Mouse (Mus musculus): Measurements from ENCODE around the gene Tsnax. TPM values are rescaled to one million over a fixed set of nuclear protein-coding genes. Genes with fewer than 3 reads are reported as not detected.

The Tsnax gene
- polyA plus RNA-seq, 1 experiment: 36.9 TPM

DNA sequence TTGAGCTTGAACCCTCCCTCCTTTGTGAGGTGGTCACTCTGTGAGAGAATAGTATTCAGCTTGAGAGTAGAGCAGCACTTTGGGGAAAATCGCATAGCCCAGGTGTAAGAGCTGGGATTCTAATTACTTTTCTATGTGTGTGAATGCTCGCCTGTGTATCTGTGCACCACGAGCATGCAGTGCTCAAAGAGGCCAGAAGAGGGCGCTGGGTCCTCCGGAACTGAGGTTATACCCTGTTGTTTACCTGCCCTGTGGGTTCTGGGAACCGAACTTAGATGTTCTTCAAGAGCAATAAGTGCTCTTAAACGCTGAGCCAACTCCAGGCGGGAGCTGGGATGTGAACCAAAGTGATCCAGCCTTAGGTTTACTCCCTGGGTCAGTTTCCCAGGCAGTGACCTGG is 32.0 kb upstream of the Tsnax start:
- no peak for TF ChIP-seq CTCF (IDR thresholded peaks at IDR 0.05; ENCODE audit: low read depth, low read length)
- TF ChIP-seq POLR2A (IDR thresholded peaks at IDR 0.05; ENCODE audit: borderline replicate concordance, low read depth, low read length): no peak
- no peak overlapping the region for H3K27ac ChIP-seq (ENCODE audit: insufficient read depth, low read depth, low read length)
- H3K4me3 ChIP-seq (ENCODE audit: insufficient read depth, low read length): no peak overlapping the region
- H3K4me1 ChIP-seq (ENCODE audit: control insufficient read depth, insufficient read depth, low read length): no peaks in the 10 kb centered on the region

- TF ChIP-seq POLR2A (IDR thresholded peaks at IDR 0.05; ENCODE audit: borderline replicate concordance, low read depth, low read length) (no peak), CTCF (IDR thresholded peaks at IDR 0.05; ENCODE audit: low read depth, low read length) (no peak)
- H3K4me1 ChIP-seq (ENCODE audit: control insufficient read depth, insufficient read depth, low read length): no peaks in the 10 kb centered on the region
- no peak overlapping the region for H3K4me3 ChIP-seq (ENCODE audit: insufficient read depth, low read length)
- no peak overlapping the region for H3K27ac ChIP-seq (ENCODE audit: insufficient read depth, low read depth, low read length)
These were observed 21.7 kb upstream of the Tsnax start for GRCm38 (mm10) chr8:124990923-124991667.

GRCm38 (mm10) chr8:124991668-124991926 is 21.2 kb upstream of the Tsnax start:
- Histone ChIP-seq H3K4me1 (ENCODE audit: control insufficient read depth, insufficient read depth, low read length) (no peaks in the 10 kb centered on the region), H3K4me3 (ENCODE audit: insufficient read depth, low read length) (no peak overlapping the region), H3K27ac (ENCODE audit: insufficient read depth, low read depth, low read length) (no peak overlapping the region)
- no peak for TF ChIP-seq POLR2A (IDR thresholded peaks at IDR 0.05; ENCODE audit: borderline replicate concordance, low read depth, low read length)

- Histone ChIP-seq H3K27ac (ENCODE audit: insufficient read depth, low read depth, low read length) (no peak overlapping the region), H3K4me1 (ENCODE audit: control insufficient read depth, insufficient read depth, low read length) (no peaks in the 10 kb centered on the region), H3K4me3 (ENCODE audit: insufficient read depth, low read length) (no peak overlapping the region)
- TF ChIP-seq POLR2A (IDR thresholded peaks at IDR 0.05; ENCODE audit: borderline replicate concordance, low read depth, low read length) (no peak), CTCF (IDR thresholded peaks at IDR 0.05; ENCODE audit: low read depth, low read length) (no peak)
These were observed 17.0 kb upstream of the Tsnax start for GRCm38 (mm10) chr8:124995776-124996175.

- no peak overlapping the region for H3K27ac ChIP-seq (ENCODE audit: insufficient read depth, low read depth, low read length)
- no peaks in the 10 kb centered on the region for H3K4me1 ChIP-seq (ENCODE audit: control insufficient read depth, insufficient read depth, low read length)
- H3K4me3 ChIP-seq (ENCODE audit: insufficient read depth, low read length): no peak overlapping the region
- TF ChIP-seq CTCF (IDR thresholded peaks at IDR 0.05; ENCODE audit: low read depth, low read length): no peak
- no peak for TF ChIP-seq POLR2A (IDR thresholded peaks at IDR 0.05; ENCODE audit: borderline replicate concordance, low read depth, low read length)
These were observed 11.3 kb downstream of the Tsnax start for GRCm38 (mm10) chr8:125024085-125024484.

DNA sequence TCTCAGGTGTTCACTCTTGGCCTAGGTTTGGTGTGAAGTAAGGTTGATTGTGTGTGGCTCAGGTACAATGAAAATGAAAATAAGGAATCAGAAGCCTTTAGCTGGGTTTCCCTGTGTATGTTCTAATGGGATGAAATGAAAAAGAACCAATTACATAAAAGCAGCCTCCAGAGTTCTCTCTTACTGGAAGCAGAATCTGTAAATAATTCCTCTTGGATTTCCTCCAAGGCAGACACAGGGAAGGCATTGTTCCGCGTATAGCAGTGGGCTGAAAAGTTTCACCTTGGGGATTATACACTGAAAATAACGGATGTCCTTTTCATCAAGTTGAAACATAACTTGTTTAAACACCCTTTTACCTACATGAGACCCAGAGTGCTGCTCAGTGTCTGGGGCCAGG is 14.4 kb downstream of the Tsnax start:
- Histone ChIP-seq H3K4me1 (ENCODE audit: control insufficient read depth, insufficient read depth, low read length) (no peaks in the 10 kb centered on the region), H3K4me3 (ENCODE audit: insufficient read depth, low read length) (no peak overlapping the region), H3K27ac (ENCODE audit: insufficient read depth, low read depth, low read length) (no peak overlapping the region)
- TF ChIP-seq POLR2A (IDR thresholded peaks at IDR 0.05; ENCODE audit: borderline replicate concordance, low read depth, low read length) (no peak), CTCF (IDR thresholded peaks at IDR 0.05; ENCODE audit: low read depth, low read length) (no peak)

- Histone ChIP-seq H3K4me3 (ENCODE audit: insufficient read depth, low read length) (no peak overlapping the region), H3K4me1 (ENCODE audit: control insufficient read depth, insufficient read depth, low read length) (no peaks in the 10 kb centered on the region), H3K27ac (ENCODE audit: insufficient read depth, low read depth, low read length) (no peak overlapping the region)
- no peak for TF ChIP-seq CTCF (IDR thresholded peaks at IDR 0.05; ENCODE audit: low read depth, low read length)
- no peak for TF ChIP-seq POLR2A (IDR thresholded peaks at IDR 0.05; ENCODE audit: borderline replicate concordance, low read depth, low read length)
These were observed 16.0 kb downstream of the Tsnax start for GRCm38 (mm10) chr8:125028841-125029240.

DNA sequence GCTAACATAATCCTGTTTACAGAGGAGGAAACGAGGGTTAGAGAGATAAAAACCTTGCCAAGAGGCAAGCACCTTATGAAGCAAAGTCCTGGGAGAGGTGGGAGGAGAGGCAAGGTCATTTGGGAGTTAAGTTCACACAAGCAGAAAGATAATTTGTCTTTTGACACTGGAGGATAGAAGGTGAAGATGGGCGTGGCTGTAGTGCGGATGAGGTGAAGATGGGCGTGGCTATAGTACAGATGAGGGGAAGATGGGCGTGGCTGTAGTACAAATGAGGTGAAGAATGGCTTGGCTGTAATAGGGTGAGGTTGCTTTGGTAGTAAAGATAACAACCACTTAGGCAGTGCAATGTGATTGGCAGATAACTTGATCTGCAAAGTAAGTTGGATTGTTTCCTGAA is 18.5 kb downstream of the Tsnax start:
- no peak overlapping the region for H3K27ac ChIP-seq (ENCODE audit: insufficient read depth, low read depth, low read length)
- H3K4me1 ChIP-seq (ENCODE audit: control insufficient read depth, insufficient read depth, low read length): no peaks in the 10 kb centered on the region
- TF ChIP-seq POLR2A (IDR thresholded peaks at IDR 0.05; ENCODE audit: borderline replicate concordance, low read depth, low read length) (no peak), CTCF (IDR thresholded peaks at IDR 0.05; ENCODE audit: low read depth, low read length) (no peak)
- H3K4me3 ChIP-seq (ENCODE audit: insufficient read depth, low read length): no peak overlapping the region

DNA sequence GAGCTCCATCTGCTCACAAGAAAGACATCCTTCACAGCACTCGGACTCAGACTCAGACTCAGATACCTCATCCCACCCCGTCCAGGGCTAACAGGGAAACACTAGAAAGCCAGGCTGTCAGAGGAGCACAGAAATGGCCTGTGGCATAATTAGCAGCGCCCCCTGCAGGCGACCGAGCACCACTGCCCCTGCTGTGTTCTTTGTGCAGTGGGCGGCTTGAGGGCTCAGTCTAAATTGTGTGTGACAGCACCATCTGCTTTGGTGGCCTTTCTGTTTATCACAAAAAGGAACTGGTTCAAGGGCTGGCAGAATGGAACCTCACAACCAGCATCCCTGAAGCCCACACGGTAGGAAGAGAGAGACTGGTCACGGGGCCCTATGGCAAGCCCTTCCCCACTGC is 21.9 kb downstream of the Tsnax start:
- H3K4me3 ChIP-seq (ENCODE audit: insufficient read depth, low read length): no peak overlapping the region
- H3K4me1 ChIP-seq (ENCODE audit: control insufficient read depth, insufficient read depth, low read length): no peaks in the 10 kb centered on the region
- no peak overlapping the region for H3K27ac ChIP-seq (ENCODE audit: insufficient read depth, low read depth, low read length)
- TF ChIP-seq CTCF (IDR thresholded peaks at IDR 0.05; ENCODE audit: low read depth, low read length): peak; percentile 91
- no peak for TF ChIP-seq POLR2A (IDR thresholded peaks at IDR 0.05; ENCODE audit: borderline replicate concordance, low read depth, low read length)

- Histone ChIP-seq H3K27ac (ENCODE audit: insufficient read depth, low read depth, low read length) (no peak overlapping the region), H3K4me1 (ENCODE audit: control insufficient read depth, insufficient read depth, low read length) (no peaks in the 10 kb centered on the region), H3K4me3 (ENCODE audit: insufficient read depth, low read length) (no peak overlapping the region)
- no peak for TF ChIP-seq CTCF (IDR thresholded peaks at IDR 0.05; ENCODE audit: low read depth, low read length)
- TF ChIP-seq POLR2A (IDR thresholded peaks at IDR 0.05; ENCODE audit: borderline replicate concordance, low read depth, low read length): no peak
These were observed 24.3 kb downstream of the Tsnax start for GRCm38 (mm10) chr8:125037081-125037480.

- Histone ChIP-seq H3K4me1 (ENCODE audit: control insufficient read depth, insufficient read depth, low read length) (no peaks in the 10 kb centered on the region), H3K4me3 (ENCODE audit: insufficient read depth, low read length) (no peak overlapping the region), H3K27ac (ENCODE audit: insufficient read depth, low read depth, low read length) (no peak overlapping the region)
- TF ChIP-seq CTCF (IDR thresholded peaks at IDR 0.05; ENCODE audit: low read depth, low read length): no peak
- no peak for TF ChIP-seq POLR2A (IDR thresholded peaks at IDR 0.05; ENCODE audit: borderline replicate concordance, low read depth, low read length)
These were observed 25.9 kb downstream of the Tsnax start for GRCm38 (mm10) chr8:125038731-125039130.
